Mouse (Mus musculus) liver, postnatal 0 days (tissue): ENCODE data around the gene Phlda2. TPM values are rescaled to one million over a fixed set of nuclear protein-coding genes. Genes with fewer than 3 reads are reported as not detected.

Experiments used
- ATAC-seq: fragments of 200-750 bp; cut with Nextera tagmentation; 2 replicates; pipeline ENCODE4 v1.8.0; 2017; ENCODE audit warnings: mild to moderate bottlenecking, moderate library complexity
- DNase-seq: peaks from one replicate; pipeline ENCODE4 v3.0.0-alpha.2; 2016
- H3K27ac ChIP-seq: fragments of 300-500 bp; sonication (generic); 2 replicates; pipeline ENCODE4 v1.5.1; 2014; ENCODE audit warnings: antibody characterized with exemption, moderate library complexity, mild to moderate bottlenecking, low read depth
- H3K27me3 ChIP-seq: fragments of 300-500 bp; sonication (generic); 2 replicates; pipeline ENCODE4 v1.6.1; 2014; ENCODE audit warnings: low read length, control low read depth, mixed read lengths; ENCODE audit not compliant: insufficient read depth
- H3K36me3 ChIP-seq: fragments of 300-500 bp; sonication (generic); replicated peaks from 2 replicates; pipeline ENCODE4 v1.6.1; 2014; ENCODE audit warnings: mild to moderate bottlenecking, control low read depth, low read length, moderate library complexity, mixed read lengths; ENCODE audit not compliant: insufficient read depth
- H3K4me1 ChIP-seq: fragments of 300-500 bp; sonication (generic); 2 replicates; pipeline ENCODE4 v1.6.1; 2014; ENCODE audit warnings: antibody characterized with exemption, mild to moderate bottlenecking, control low read depth; ENCODE audit not compliant: insufficient read depth
- H3K4me2 ChIP-seq: fragments of 300-500 bp; sonication (generic); 2 replicates; pipeline ENCODE4 v1.6.1; 2014; ENCODE audit warnings: low read depth, mild to moderate bottlenecking, low read length, moderate library complexity, mixed read lengths
- H3K4me3 ChIP-seq: fragments of 300-500 bp; sonication (generic); 2 replicates; pipeline ENCODE4 v1.5.1; 2014; ENCODE audit warnings: low read depth, low read length
- H3K9ac ChIP-seq: fragments of 300-500 bp; sonication (generic); replicated peaks from 2 replicates; pipeline ENCODE4 v1.6.1; 2014; ENCODE audit warnings: mild to moderate bottlenecking, moderate library complexity
- H3K9me3 ChIP-seq: fragments of 300-500 bp; sonication (generic); 2 replicates; pipeline ENCODE4 v1.6.1; 2016; ENCODE audit warnings: mild to moderate bottlenecking, control low read depth, low read length, mixed read lengths
- CTCF ChIP-seq: sonication (generic); IDR thresholded peaks from 2 replicates; pipeline ENCODE4 v1.5.1; 2016; ENCODE audit warnings: antibody characterized with exemption, low read depth
- EP300 ChIP-seq: IDR thresholded peaks from 2 replicates; pipeline ENCODE4 v1.6.1; 2016; ENCODE audit warnings: antibody characterized with exemption, low read depth, mild to moderate bottlenecking
- whole genome bisulfite sequencing: fragments of 180-500 bp; shearing (Covaris S2); extraction: QIAGEN DNeasy Blood & Tissue Kit; methylation state at CpG from one replicate; pipeline ENCODE4 v1.1.7; 2014; ENCODE audit not compliant: insufficient replicate concordance; 5-methylcytosine and 5-hydroxymethylcytosine counted together
- polyA plus RNA-seq: library from polyadenylated mRNA; unstranded; fragments of >200 nt; fragmentation: Nextera tagmentation; extraction: Ambion mirVana; gene quantifications from 2 replicates; pipeline ENCODE4 v1.2.1, GENCODE M21; 2015

Phlda2 gene
- polyA plus RNA-seq, 1 experiment from 2014 or later, result 10.5 TPM

GRCm38 (mm10) chr7:143480498-143480897 lies 22.5 kb downstream of the Phlda2 start:
- DNase-seq (peak; percentile 84), ATAC-seq (peak; percentile 52; the same call in 1 of the 2 replicates)
- Histone ChIP-seq H3K4me2 (no peak overlapping the region), H3K9me3 (no peaks in the 10 kb centered on the region), H3K4me1 (peaks cover 9% of the 10 kb centered on the region), H3K27me3 (no peaks in the 10 kb centered on the region), H3K27ac (no peak overlapping the region), H3K4me3 (no peak overlapping the region), H3K9ac (no peak overlapping the region), H3K36me3 (no peaks in the 10 kb centered on the region)
- TF ChIP-seq EP300 (no peak), CTCF (peak; percentile 87)
- WGBS, result 20% methylated on average over 13 of the region's 13 CpGs

- no peak for TF ChIP-seq CTCF
- Histone ChIP-seq H3K27me3 (no peaks in the 10 kb centered on the region), H3K9me3 (no peaks in the 10 kb centered on the region), H3K9ac (no peak overlapping the region), H3K4me3 (no peak overlapping the region), H3K4me1 (peaks cover 22% of the 10 kb centered on the region), H3K4me2 (no peak overlapping the region), H3K36me3 (no peaks in the 10 kb centered on the region), H3K27ac (no peak overlapping the region)
- 80% methylated on average over 5 of the region's 5 CpGs for WGBS
- ATAC-seq (no peak), DNase-seq (no peak)
Observed at GRCm38 (mm10) chr7:143477800-143478199, 25.1 kb downstream of the Phlda2 start.

GRCm38 (mm10) chr7:143476702-143477335 lies 26.1 kb downstream of the Phlda2 start:
- Histone ChIP-seq H3K4me3 (no peak overlapping the region), H3K27me3 (no peaks in the 10 kb centered on the region), H3K27ac (no peak overlapping the region), H3K36me3 (no peaks in the 10 kb centered on the region), H3K9ac (no peak overlapping the region), H3K4me2 (no peak overlapping the region), H3K9me3 (no peaks in the 10 kb centered on the region), H3K4me1 (peaks cover 22% of the 10 kb centered on the region)
- 86% methylated on average over 3 of the region's 3 CpGs for WGBS
- no peak for ATAC-seq
- DNase-seq, result no peak
- TF ChIP-seq CTCF (peak; percentile 34), EP300 (no peak)

- H3K4me3 ChIP-seq, result no peak overlapping the region
Observed at GRCm38 (mm10) chr7:143475876-143476275, 27.1 kb downstream of the Phlda2 start.

GRCm38 (mm10) chr7:143474811-143475210 lies 28.1 kb downstream of the Phlda2 start:
- WGBS, result 37% methylated on average over 10 of the region's 10 CpGs
- ATAC-seq (peak; percentile 48), DNase-seq (peak; percentile 61)
- Histone ChIP-seq H3K9ac (no peak overlapping the region), H3K36me3 (no peaks in the 10 kb centered on the region), H3K4me2 (peak overlapping the region; percentile 50), H3K4me1 (peaks cover 22% of the 10 kb centered on the region), H3K27ac (peak overlapping the region; percentile 67), H3K27me3 (no peaks in the 10 kb centered on the region), H3K4me3 (no peak overlapping the region), H3K9me3 (no peaks in the 10 kb centered on the region)
- TF ChIP-seq CTCF, result no peak
- TF ChIP-seq EP300, result no peak

More at GRCm38 (mm10) chr7:143475876-143476275, 27.1 kb downstream of the Phlda2 start:
- Histone ChIP-seq H3K9me3 (no peaks in the 10 kb centered on the region), H3K36me3 (no peaks in the 10 kb centered on the region), H3K27ac (peak overlapping the region; percentile 44; the same call in 1 of the 2 replicates), H3K4me1 (peaks cover 22% of the 10 kb centered on the region), H3K9ac (no peak overlapping the region), H3K4me2 (peak overlapping the region; percentile 27), H3K27me3 (no peaks in the 10 kb centered on the region)
- ATAC-seq (peak; percentile 79), DNase-seq (peak; percentile 61)
- TF ChIP-seq EP300, result no peak
- TF ChIP-seq CTCF, result no peak
- 41% methylated on average over 11 of the region's 11 CpGs for WGBS

GRCm38 (mm10) chr7:143473347-143474101 lies 29.4 kb downstream of the Phlda2 start, which contains the start of gene Slc22a18:
Gene Slc22a18, plus strand, starts transcription at chr7:143473736.
- Histone ChIP-seq H3K4me2 (peak within 1 kb of the TSS; percentile 50), H3K27me3 (0 out of 2 replicates have a peak, but pooled peaks cover 2% of the 10 kb centered on the region), H3K27ac (peak within 1 kb of the TSS; percentile 67), H3K36me3 (no peaks in the 10 kb centered on the region), H3K9ac (no peak within 1 kb of the TSS), H3K9me3 (no peaks in the 10 kb centered on the region), H3K4me3 (peak within 1 kb of the TSS; percentile 8), H3K4me1 (peaks cover 22% of the 10 kb centered on the region)
- no peak for TF ChIP-seq CTCF
- no peak for TF ChIP-seq EP300
- 18% methylated on average over 4 of the region's 4 CpGs for WGBS
- DNase-seq (peak; percentile 56), ATAC-seq (peak; percentile 62)
